Mouse (Mus musculus) ovary, postnatal 36 days (tissue): ENCODE data around the gene Psma5.
"Not testable (repeated sequence)": the region's sequence is repeated elsewhere in the genome, so short reads cannot be mapped to it uniquely, and the experiment has no call there.

Experiments used
- DNase-seq: peaks from one replicate; pipeline ENCODE4 v3.0.0; 2022; ENCODE audit warnings: low spot score, mixed read lengths

Psma5 gene

GRCm38 (mm10) chr3:108256719-108257637 lies at the start of gene Psma5:
Gene Psma5, plus strand, starts transcription at chr3:108256926.
- DNase-seq: peak; percentile 91

- no peak for DNase-seq
These were observed 47.7 kb upstream of the Psma5 start for GRCm38 (mm10) chr3:108209001-108209400.

GRCm38 (mm10) chr3:108209536-108209935 lies 47.2 kb upstream of the Psma5 start:
- DNase-seq: no peak

- peak; percentile 92 for DNase-seq
These were observed 46.6 kb upstream of the Psma5 start for GRCm38 (mm10) chr3:108209946-108210770.

GRCm38 (mm10) chr3:108210771-108211139 lies 46.0 kb upstream of the Psma5 start, which contains the start of gene Atxn7l2:
Gene Atxn7l2, minus strand, starts transcription at chr3:108210934.
- no peak for DNase-seq

- no peak for DNase-seq
These were observed 44.9 kb upstream of the Psma5 start for GRCm38 (mm10) chr3:108211845-108212244.

- no peak for DNase-seq
These were observed 44.3 kb upstream of the Psma5 start for GRCm38 (mm10) chr3:108212406-108212805.

- DNase-seq: peak; percentile 26
These were observed 42.0 kb upstream of the Psma5 start for GRCm38 (mm10) chr3:108214734-108215133.

- no peak for DNase-seq
These were observed 36.1 kb upstream of the Psma5 start for GRCm38 (mm10) chr3:108220661-108221060.

GRCm38 (mm10) chr3:108225711-108226557 lies 30.8 kb upstream of the Psma5 start:
- DNase-seq: no peak

GRCm38 (mm10) chr3:108226558-108227350 lies 30.0 kb upstream of the Psma5 start, which contains the start of gene Sypl2:
Gene Sypl2, minus strand, starts transcription at chr3:108226648.
- DNase-seq: no peak

GRCm38 (mm10) chr3:108227521-108227920 lies 29.2 kb upstream of the Psma5 start:
- DNase-seq: no peak

GRCm38 (mm10) chr3:108231646-108232045 lies 25.1 kb upstream of the Psma5 start:
- DNase-seq: no peak

GRCm38 (mm10) chr3:108237474-108238102 lies 19.1 kb upstream of the Psma5 start:
- DNase-seq: not testable (repeated sequence)

GRCm38 (mm10) chr3:108241243-108241839 lies 15.4 kb upstream of the Psma5 start:
- no peak for DNase-seq

GRCm38 (mm10) chr3:108246857-108247256 lies 9.9 kb upstream of the Psma5 start:
- DNase-seq: no peak

- DNase-seq: no peak
These were observed 1.2 kb downstream of the Psma5 start for GRCm38 (mm10) chr3:108257831-108258500.

- DNase-seq: no peak
These were observed 2.6 kb downstream of the Psma5 start for GRCm38 (mm10) chr3:108259319-108259718.

- DNase-seq: not testable (repeated sequence)
These were observed 22.8 kb downstream of the Psma5 start for GRCm38 (mm10) chr3:108279495-108279894.
